Mouse (Mus musculus): ENCODE measurements at regions not wholly inside any gene's neighbourhood (a gene's known extent, or its start where the extent isn't known, plus 50 kb on each side); places are given as distances from the start of the nearest gene placed in this dataset.

GRCm38 (mm10) chr8:126162748-126163371 lies 135.5 kb upstream of the Slc35f3 start:
- no peak for DNase-seq

- DNase-seq = no peak
Observed at GRCm38 (mm10) chr8:126163954-126164353, 134.4 kb upstream of the Slc35f3 start.

- no peak for DNase-seq
Observed at GRCm38 (mm10) chr8:126165486-126166095, 132.8 kb upstream of the Slc35f3 start.

DNA sequence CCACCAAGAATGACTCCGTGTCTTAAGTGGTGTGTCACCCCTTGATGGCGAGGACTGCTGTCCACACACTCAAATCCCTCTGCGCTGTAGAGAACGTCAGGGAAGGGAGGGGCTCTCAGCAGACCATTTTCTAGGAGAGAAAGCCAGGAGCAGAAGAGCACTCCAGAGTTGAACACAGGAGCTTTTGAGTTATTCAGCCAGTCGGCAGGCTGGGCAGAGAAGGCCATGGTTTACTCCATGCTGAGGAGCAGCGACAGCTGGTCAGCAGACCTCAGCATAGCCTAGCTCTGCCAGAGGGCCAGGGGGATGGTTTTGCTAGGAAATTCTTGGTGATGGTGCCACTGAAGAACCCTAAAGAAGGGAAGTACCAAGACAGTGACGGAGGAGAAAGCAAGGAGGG lies 132.0 kb upstream of the Slc35f3 start:
- no peak for DNase-seq

GRCm38 (mm10) chr8:126174451-126174850 lies 123.9 kb upstream of the Slc35f3 start:
- DNase-seq = no peak

DNA sequence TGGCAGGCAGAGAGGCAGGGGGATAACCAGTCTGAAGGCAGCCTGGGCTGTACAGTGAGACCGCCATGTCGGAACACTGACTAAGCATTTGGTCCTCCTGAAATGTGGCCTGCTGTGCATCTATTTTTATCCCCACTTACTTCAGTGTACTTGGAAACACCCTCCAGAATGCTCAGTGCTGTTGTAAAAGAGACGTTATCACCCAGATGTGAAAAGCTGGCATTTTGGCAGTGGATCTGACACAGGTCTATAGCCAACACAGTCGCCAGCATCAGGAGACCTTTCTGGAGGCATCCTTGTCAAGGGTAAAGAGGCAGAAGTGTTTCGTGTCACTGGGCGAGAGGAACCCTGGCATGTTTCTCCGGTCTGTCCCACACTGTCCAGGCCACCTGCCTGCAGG lies 122.1 kb upstream of the Slc35f3 start:
- DNase-seq = peak; percentile 88

- DNase-seq = peak; percentile 10
Observed at GRCm38 (mm10) chr8:126177855-126178254, 120.5 kb upstream of the Slc35f3 start.

GRCm38 (mm10) chr8:126188741-126189285 lies 109.5 kb upstream of the Slc35f3 start:
- DNase-seq = peak; percentile 39

GRCm38 (mm10) chr8:126195616-126196015 lies 102.7 kb upstream of the Slc35f3 start:
- peak; percentile 57 for DNase-seq

GRCm38 (mm10) chr8:126210561-126210960 lies 87.8 kb upstream of the Slc35f3 start:
- peak; percentile 53 for DNase-seq

- DNase-seq = peak; percentile 48
Observed at GRCm38 (mm10) chr8:126212802-126213201, 85.6 kb upstream of the Slc35f3 start.

DNA sequence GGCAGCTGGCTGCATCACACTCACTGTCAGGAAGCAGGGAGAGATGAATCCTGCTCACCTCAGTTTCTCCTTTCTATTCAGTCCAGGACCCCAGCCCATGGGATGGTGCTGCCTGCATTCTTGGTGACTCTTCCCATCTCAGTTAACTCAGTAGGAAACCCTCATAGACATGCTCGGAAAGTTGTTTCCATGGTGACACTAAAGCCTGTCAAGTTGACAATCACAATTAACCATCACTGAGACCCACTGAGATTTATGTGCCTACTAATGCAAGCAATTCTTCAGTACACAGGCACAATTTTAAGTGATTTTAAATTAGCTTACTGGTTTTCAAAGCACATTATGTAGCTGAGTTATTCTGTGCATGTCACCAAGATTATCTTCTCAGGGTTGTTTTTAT lies 83.8 kb upstream of the Slc35f3 start:
- DNase-seq = peak; percentile 50

- DNase-seq = peak; percentile 82
Observed at GRCm38 (mm10) chr8:126216391-126216790, 82.0 kb upstream of the Slc35f3 start.

- DNase-seq = peak; percentile 87
Observed at GRCm38 (mm10) chr8:126221631-126222030, 76.7 kb upstream of the Slc35f3 start.

GRCm38 (mm10) chr8:126231801-126232200 lies 66.6 kb upstream of the Slc35f3 start:
- DNase-seq = peak; percentile 36

DNA sequence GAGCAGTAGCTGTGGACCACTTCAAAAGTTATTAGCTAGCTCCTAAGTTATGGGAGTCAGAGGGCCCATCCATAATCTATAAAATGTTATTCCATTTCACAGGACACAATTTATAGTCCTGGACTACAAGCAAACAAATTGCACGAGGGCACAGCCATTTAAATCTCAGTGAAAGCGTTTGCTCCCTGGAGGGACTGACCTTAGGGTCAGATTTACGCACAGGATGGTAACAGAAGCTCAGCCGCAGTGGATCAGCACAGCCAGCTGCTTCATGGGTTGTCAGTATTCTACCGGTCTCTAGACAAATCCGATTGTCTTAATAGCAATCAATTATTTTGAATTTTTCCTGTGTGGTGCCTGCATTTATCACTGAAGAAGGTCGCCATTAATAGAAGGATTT lies 65.8 kb upstream of the Slc35f3 start:
- peak; percentile 30 for DNase-seq

- peak; percentile 49 for DNase-seq
Observed at GRCm38 (mm10) chr8:126239684-126240083, 58.7 kb upstream of the Slc35f3 start.

DNA sequence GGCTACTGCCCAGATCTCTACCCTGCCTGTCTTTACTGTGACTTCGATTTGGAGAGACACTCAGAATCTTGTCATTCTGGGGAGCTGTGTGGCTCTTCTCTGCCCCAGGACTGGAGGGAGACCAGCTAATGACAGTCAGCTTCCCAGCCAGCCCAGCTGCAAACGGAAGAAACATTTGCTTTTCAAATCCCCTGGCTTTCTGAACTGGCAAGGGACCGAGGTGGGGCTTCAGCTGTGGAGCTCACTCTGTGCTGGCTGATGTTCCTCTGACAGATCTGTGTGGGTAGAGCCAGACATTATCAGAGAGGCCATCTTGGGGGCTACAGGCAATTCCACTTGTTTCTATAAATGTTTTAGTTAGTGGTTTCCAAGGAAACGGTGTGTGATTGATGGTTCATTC lies 54.0 kb upstream of the Slc35f3 start:
- DNase-seq = peak; percentile 43

Measured in heart, adult 11 months (tissue).